Mouse (Mus musculus): ENCODE data around the gene Nup210l.

DNA sequence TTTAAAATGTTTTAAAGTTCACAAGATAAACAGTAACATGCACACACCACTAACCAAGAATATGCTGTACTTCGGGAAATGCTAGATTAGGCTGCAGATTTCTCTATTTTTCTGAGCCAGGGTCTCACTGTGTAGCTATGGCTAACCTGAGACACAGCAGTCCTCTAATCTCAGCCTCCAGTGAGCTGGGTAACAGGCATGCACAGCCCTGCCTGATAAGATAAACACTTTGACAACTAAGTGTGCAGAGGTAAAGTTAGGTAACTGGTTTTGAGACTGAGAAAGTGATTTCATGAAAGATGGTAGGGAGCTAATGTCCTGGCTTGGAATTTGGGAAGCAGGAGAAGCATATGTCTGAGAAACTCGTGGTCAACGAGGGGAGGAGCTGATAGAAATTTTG lies 9.5 kb upstream of the Nup210l start:
- TF ChIP-seq GATA2 (IDR thresholded peaks at IDR 0.05; ENCODE audit: borderline replicate concordance, low read depth, low read length) (no peak), CTCF (IDR thresholded peaks at IDR 0.05; ENCODE audit: low read depth, low read length) (no peak), GATA1 (IDR thresholded peaks at IDR 0.05; ENCODE audit: borderline replicate concordance, low read length) (no peak)

Data from G1E (cell line).